In the genomic region with DNA sequence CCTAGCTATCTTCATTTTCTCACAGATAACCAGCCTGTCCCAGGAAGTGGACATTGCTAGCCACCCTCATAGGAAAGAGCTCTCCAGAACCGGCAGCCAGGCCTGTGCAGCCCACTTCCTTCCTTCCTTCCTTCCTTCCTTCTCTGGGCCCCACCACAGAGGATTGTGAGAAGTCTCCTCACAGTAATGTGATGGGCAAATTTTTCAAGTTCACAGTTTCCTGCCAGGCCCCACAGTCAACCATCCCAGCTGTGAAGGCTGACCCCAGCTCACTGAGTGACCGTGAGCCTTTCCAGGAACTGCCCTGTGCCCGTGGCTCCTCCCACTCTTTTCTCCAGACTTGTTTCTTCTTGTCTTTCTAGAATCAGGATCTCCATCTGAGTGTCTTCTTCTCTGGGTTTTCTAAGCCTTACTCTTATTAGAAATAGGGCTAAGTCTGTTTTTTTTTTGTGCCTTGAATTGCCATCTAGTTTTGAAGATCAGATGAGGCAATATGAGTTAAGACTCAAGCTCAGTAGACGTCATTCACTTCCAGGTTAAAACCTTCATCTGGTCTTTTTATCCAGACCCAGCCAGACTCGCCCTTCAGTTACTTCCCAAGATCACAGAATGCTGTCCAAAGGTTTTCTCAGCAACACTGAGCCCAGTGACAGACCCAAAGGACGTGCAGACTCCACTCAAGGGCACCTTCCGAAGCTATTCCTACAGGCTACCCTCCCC, we compare ENCODE assay signal across 8 mouse cellular contexts. TPM values are rescaled to one million over a fixed set of nuclear protein-coding genes. Genes with fewer than 3 reads are reported as not detected.
DNase-seq lines count a peak whose midpoint lies in the region; ATAC-seq lines count a peak whose summit lies in the region.

No protein-coding gene starts in this region.

- H3K9ac ChIP-seq in hindbrain, embryonic 11.5 days (ENCODE audit: low read depth, low read length): no peak overlapping the region
- no peak overlapping the region for H3K9ac ChIP-seq in intestine, embryonic 14.5 days (ENCODE audit: low read length)

- H3K4me3 ChIP-seq in hindbrain, embryonic 10.5 days: no peak overlapping the region
- no peak overlapping the region for H3K4me3 ChIP-seq in hindbrain, embryonic 11.5 days (ENCODE audit: low read depth, low read length)
- no peak overlapping the region for H3K4me3 ChIP-seq in embryonic facial prominence, embryonic 10.5 days
- H3K4me3 ChIP-seq in intestine, embryonic 14.5 days (ENCODE audit: low read depth, low read length): no peak overlapping the region
- peak overlapping the region; percentile 74 for H3K4me3 ChIP-seq in megakaryocyte, embryonic 14.5 days (replicated peaks)

- H3K9me3 ChIP-seq in hindbrain, embryonic 10.5 days: no peaks in the 10 kb centered on the region
- no peaks in the 10 kb centered on the region for H3K9me3 ChIP-seq in hindbrain, embryonic 11.5 days (ENCODE audit: control insufficient read depth, low read length)
- no peaks in the 10 kb centered on the region for H3K9me3 ChIP-seq in embryonic facial prominence, embryonic 10.5 days
- no peaks in the 10 kb centered on the region for H3K9me3 ChIP-seq in intestine, embryonic 14.5 days (ENCODE audit: control insufficient read depth, low read length)
- no peaks in the 10 kb centered on the region for H3K9me3 ChIP-seq in megakaryocyte, embryonic 14.5 days

- no peaks in the 10 kb centered on the region for H3K27me3 ChIP-seq in hindbrain, embryonic 10.5 days (ENCODE audit: insufficient read depth, poor library complexity, severe bottlenecking)
- H3K27me3 ChIP-seq in hindbrain, embryonic 11.5 days (ENCODE audit: control insufficient read depth, insufficient read depth, low read length): no peaks in the 10 kb centered on the region
- H3K27me3 ChIP-seq in embryonic facial prominence, embryonic 10.5 days (replicated peaks; ENCODE audit: low read depth, poor library complexity, severe bottlenecking): no peaks in the 10 kb centered on the region
- H3K27me3 ChIP-seq in intestine, embryonic 14.5 days (replicated peaks; ENCODE audit: control insufficient read depth, insufficient read depth, low read length): no peaks in the 10 kb centered on the region
- no peaks in the 10 kb centered on the region for H3K27me3 ChIP-seq in megakaryocyte, embryonic 14.5 days (replicated peaks)

- H3K4me1 ChIP-seq in hindbrain, embryonic 10.5 days (replicated peaks): peaks cover 22% of the 10 kb centered on the region
- no peaks in the 10 kb centered on the region for H3K4me1 ChIP-seq in hindbrain, embryonic 11.5 days (replicated peaks; ENCODE audit: control insufficient read depth, insufficient read depth, low read length)
- H3K4me1 ChIP-seq in embryonic facial prominence, embryonic 10.5 days: peaks cover 23% of the 10 kb centered on the region
- H3K4me1 ChIP-seq in intestine, embryonic 14.5 days (replicated peaks; ENCODE audit: control insufficient read depth, insufficient read depth, low read length): peaks cover 19% of the 10 kb centered on the region
- H3K4me1 ChIP-seq in megakaryocyte, embryonic 14.5 days: peaks cover 94% of the 10 kb centered on the region

- H3K36me3 ChIP-seq in hindbrain, embryonic 10.5 days: peaks cover 57% of the 10 kb centered on the region
- peaks cover 2% of the 10 kb centered on the region; the same call in 1 of the 2 replicates for H3K36me3 ChIP-seq in hindbrain, embryonic 11.5 days (ENCODE audit: control insufficient read depth, insufficient read depth, low read length)
- peaks cover 52% of the 10 kb centered on the region for H3K36me3 ChIP-seq in embryonic facial prominence, embryonic 10.5 days (replicated peaks)
- H3K36me3 ChIP-seq in intestine, embryonic 14.5 days (ENCODE audit: control insufficient read depth, insufficient read depth, low read length): peaks cover 6% of the 10 kb centered on the region
- peaks cover 29% of the 10 kb centered on the region for H3K36me3 ChIP-seq in megakaryocyte, embryonic 14.5 days (replicated peaks; ENCODE audit: low read length)

- 66% methylated on average over 7 of the region's 7 CpGs for WGBS in hindbrain, embryonic 10.5 days
- whole genome bisulfite sequencing in hindbrain, embryonic 11.5 days: 64% methylated on average over 7 of the region's 7 CpGs
- 65% methylated on average over 7 of the region's 7 CpGs for WGBS in embryonic facial prominence, embryonic 10.5 days
- WGBS in intestine, embryonic 14.5 days: 57% methylated on average over 7 of the region's 7 CpGs

- DNase-seq in hindbrain, embryonic 10.5 days (ENCODE audit: low spot score): no peak
- no peak for DNase-seq in hindbrain, embryonic 11.5 days (ENCODE audit: low spot score)
- no peak for DNase-seq in embryonic facial prominence, embryonic 10.5 days (ENCODE audit: low spot score)
- DNase-seq in intestine, embryonic 14.5 days (ENCODE audit: low spot score): no peak
- DNase-seq in spleen, postnatal 4 days (ENCODE audit: low spot score in 2 of 2): no peak
- no peak for DNase-seq in urinary bladder, postnatal 10 days (ENCODE audit: low spot score)
- DNase-seq in spleen, postnatal 14 days (ENCODE audit: low spot score in 2 of 2): no peak

- H3K4me2 ChIP-seq in hindbrain, embryonic 11.5 days (replicated peaks; ENCODE audit: low read depth, low read length): no peak overlapping the region
- no peak overlapping the region for H3K4me2 ChIP-seq in intestine, embryonic 14.5 days (ENCODE audit: low read length)

- H3K27ac ChIP-seq in hindbrain, embryonic 10.5 days: peak overlapping the region; percentile 35
- no peak overlapping the region for H3K27ac ChIP-seq in hindbrain, embryonic 11.5 days (ENCODE audit: low read depth, low read length)
- peak overlapping the region; percentile 4; the same call in 1 of the 2 replicates for H3K27ac ChIP-seq in embryonic facial prominence, embryonic 10.5 days (replicated peaks)
- peak overlapping the region; percentile 39 for H3K27ac ChIP-seq in intestine, embryonic 14.5 days (ENCODE audit: low read depth)

- ATAC-seq in hindbrain, embryonic 11.5 days (ENCODE audit: low FRiP score): no peak
- no peak for ATAC-seq in intestine, embryonic 14.5 days (replicated peaks; ENCODE audit: low FRiP score, low TSS enrichment, low read depth)

RNA-seq across cellular contexts. Expression of gene Dusp1, which starts 33.7 kb away (rescaled TPM):
- 26.8 and 36.8 TPM in 2 replicates for polyA plus RNA-seq in hindbrain, embryonic 10.5 days (2016; fragmentation: Nextera tagmentation; extraction: Ambion mirVana)
- polyA plus RNA-seq in hindbrain, embryonic 11.5 days (2014; fragmentation: Nextera tagmentation; extraction: Ambion mirVana): 34.9 and 39.0 TPM in 2 replicates
- polyA plus RNA-seq in embryonic facial prominence, embryonic 10.5 days (2016; fragmentation: Nextera tagmentation; extraction: Ambion mirVana): 22.5 and 23.3 TPM in 2 replicates
- polyA plus RNA-seq in intestine, embryonic 14.5 days (2014; fragmentation: Nextera tagmentation; extraction: Ambion mirVana): 14.5 and 17.0 TPM in 2 replicates
- 11.6 and 65.1 TPM in 2 replicates for polyA plus RNA-seq in megakaryocyte, embryonic 14.5 days (2012; ENCODE audit: insufficient read depth, low replicate concordance)

RNA-seq across cellular contexts. Expression of gene Ergic1, which starts 34.3 kb away (rescaled TPM):
- polyA plus RNA-seq in hindbrain, embryonic 10.5 days (2016; fragmentation: Nextera tagmentation; extraction: Ambion mirVana): 97.7 and 103 TPM in 2 replicates
- 112 and 119 TPM in 2 replicates for polyA plus RNA-seq in hindbrain, embryonic 11.5 days (2014; fragmentation: Nextera tagmentation; extraction: Ambion mirVana)
- 107 and 109 TPM in 2 replicates for polyA plus RNA-seq in embryonic facial prominence, embryonic 10.5 days (2016; fragmentation: Nextera tagmentation; extraction: Ambion mirVana)
- polyA plus RNA-seq in intestine, embryonic 14.5 days (2014; fragmentation: Nextera tagmentation; extraction: Ambion mirVana): 135 and 136 TPM in 2 replicates
- polyA plus RNA-seq in megakaryocyte, embryonic 14.5 days (2012; ENCODE audit: insufficient read depth, low replicate concordance): 21.0 and 26.5 TPM in 2 replicates
